Mouse (Mus musculus): Measurements from ENCODE around the gene Usp21.

DNA sequence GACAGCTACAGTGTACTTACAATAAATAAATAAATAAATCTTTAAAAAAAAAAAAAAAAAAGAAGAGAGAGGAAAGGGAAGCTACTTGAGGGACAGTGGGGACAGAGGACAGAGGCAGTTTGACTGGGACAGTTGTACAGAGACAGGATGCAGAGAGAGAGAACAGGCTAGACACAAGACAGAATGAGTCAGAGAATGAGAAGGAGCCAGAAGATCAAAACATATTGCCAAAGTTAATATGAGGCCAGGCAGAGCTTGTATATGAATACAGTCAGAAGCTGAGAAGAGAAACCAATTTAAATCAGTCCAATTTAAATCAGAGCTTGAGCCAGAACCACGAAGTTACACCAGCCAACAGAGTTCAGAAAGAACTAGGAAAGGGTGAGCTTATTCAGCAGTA, 19.4 kb downstream of the Usp21 start:
- no peak for TF ChIP-seq CTCF (conservative IDR thresholded peaks at IDR 0.05; ENCODE audit: low read length)
- TF ChIP-seq POU5F1 (IDR thresholded peaks at IDR 0.05; ENCODE audit: borderline replicate concordance, low read length) = no peak
- TF ChIP-seq NANOG (IDR thresholded peaks at IDR 0.05; ENCODE audit: borderline replicate concordance, low read length) = no peak

Measured in E14TG2a.4 (cell line).